Mouse (Mus musculus) forebrain, embryonic 13.5 days (tissue): ENCODE results near the gene Smg9. TPM values are rescaled to one million over a fixed set of nuclear protein-coding genes. Genes with fewer than 3 reads are reported as not detected.

Source experiments
- ATAC-seq: fragments of 200-750 bp; cut with Nextera tagmentation; 2 replicates; pipeline ENCODE4 v1.8.0; 2017
- H3K27ac ChIP-seq: fragments of 300-500 bp; sonication (generic); 2 replicates; pipeline ENCODE4 v1.5.1; 2015; ENCODE audit warnings: inconsistent platforms, mild to moderate bottlenecking, moderate library complexity
- H3K27me3 ChIP-seq: fragments of 300-500 bp; sonication (generic); 2 replicates; pipeline ENCODE4 v1.6.1; 2015; ENCODE audit warnings: mild to moderate bottlenecking, inconsistent platforms
- H3K36me3 ChIP-seq: fragments of 300-500 bp; sonication (generic); 2 replicates; pipeline ENCODE4 v1.6.1; 2015; ENCODE audit warnings: mild to moderate bottlenecking, inconsistent platforms; ENCODE audit not compliant: poor library complexity, severe bottlenecking
- H3K4me1 ChIP-seq: fragments of 300-500 bp; sonication (generic); 2 replicates; pipeline ENCODE4 v1.6.1; 2015; ENCODE audit warnings: inconsistent platforms
- H3K4me2 ChIP-seq: fragments of 300-500 bp; sonication (generic); 2 replicates; pipeline ENCODE4 v1.6.1; 2015; ENCODE audit warnings: inconsistent platforms, mild to moderate bottlenecking, moderate library complexity
- H3K4me3 ChIP-seq: fragments of 300-500 bp; sonication (generic); 2 replicates; pipeline ENCODE4 v1.5.1; 2015; ENCODE audit warnings: mild to moderate bottlenecking, inconsistent platforms
- H3K9ac ChIP-seq: fragments of 300-500 bp; sonication (generic); 2 replicates; pipeline ENCODE4 v1.6.1; 2015; ENCODE audit warnings: mild to moderate bottlenecking, inconsistent platforms
- H3K9me3 ChIP-seq: fragments of 300-500 bp; sonication (generic); replicated peaks from 2 replicates; pipeline ENCODE4 v1.6.1; 2016; ENCODE audit warnings: inconsistent platforms
- WGBS: fragments of 180-500 bp; shearing (Covaris S2); methylation state at CpG from one replicate; pipeline ENCODE4 v1.1.7; 2015; 5-methylcytosine and 5-hydroxymethylcytosine counted together
- polyA plus RNA-seq: library from polyadenylated mRNA; unstranded; fragments of >200 nt; fragmentation: Nextera tagmentation; extraction: Ambion mirVana; gene quantifications from 2 replicates; pipeline ENCODE4 v1.2.1, GENCODE M21; 2015

Gene Smg9
- polyA plus RNA-seq, 1 experiment from 2014 or later, result 25.7 TPM

GRCm38 (mm10) chr7:24435305-24435704 lies 35.9 kb downstream of the Smg9 start:
- no peak overlapping the region for H3K9ac ChIP-seq
- H3K9me3 ChIP-seq, result no peaks in the 10 kb centered on the region
- no peak overlapping the region for H3K27ac ChIP-seq
- H3K4me1 ChIP-seq, result no peaks in the 10 kb centered on the region
- H3K4me2 ChIP-seq, result no peak overlapping the region
- no peak for ATAC-seq
- WGBS, result 71% methylated on average over 5 of the region's 5 CpGs
- no peaks in the 10 kb centered on the region for H3K36me3 ChIP-seq
- 0 out of 2 replicates have a peak, but pooled peaks cover 2% of the 10 kb centered on the region for H3K27me3 ChIP-seq
- H3K4me3 ChIP-seq, result no peak overlapping the region

GRCm38 (mm10) chr7:24437981-24438380 lies 38.6 kb downstream of the Smg9 start:
- H3K27ac ChIP-seq, result no peak overlapping the region
- 82% methylated on average over 10 of the region's 10 CpGs for WGBS
- no peaks in the 10 kb centered on the region for H3K4me1 ChIP-seq
- no peaks in the 10 kb centered on the region for H3K36me3 ChIP-seq
- H3K9me3 ChIP-seq, result no peaks in the 10 kb centered on the region
- no peak overlapping the region for H3K4me2 ChIP-seq
- no peak overlapping the region for H3K4me3 ChIP-seq
- H3K27me3 ChIP-seq, result no peaks in the 10 kb centered on the region
- H3K9ac ChIP-seq, result no peak overlapping the region
- no peak for ATAC-seq

- no peaks in the 10 kb centered on the region for H3K9me3 ChIP-seq
- WGBS, result 89% methylated on average over 6 of the region's 6 CpGs
- H3K4me2 ChIP-seq, result no peak overlapping the region
Observed at GRCm38 (mm10) chr7:24439191-24439590, 39.8 kb downstream of the Smg9 start.

GRCm38 (mm10) chr7:24439891-24440290 lies 40.5 kb downstream of the Smg9 start:
- H3K9me3 ChIP-seq, result no peaks in the 10 kb centered on the region

More at GRCm38 (mm10) chr7:24439191-24439590, 39.8 kb downstream of the Smg9 start:
- H3K27me3 ChIP-seq, result no peaks in the 10 kb centered on the region
- ATAC-seq, result no peak
- no peak overlapping the region for H3K4me3 ChIP-seq
- no peak overlapping the region for H3K9ac ChIP-seq
- H3K4me1 ChIP-seq, result no peaks in the 10 kb centered on the region
- H3K36me3 ChIP-seq, result no peaks in the 10 kb centered on the region
- H3K27ac ChIP-seq, result no peak overlapping the region

GRCm38 (mm10) chr7:24441785-24442184 lies 42.4 kb downstream of the Smg9 start:
- no peak for ATAC-seq

More at GRCm38 (mm10) chr7:24439891-24440290, 40.5 kb downstream of the Smg9 start:
- no peak overlapping the region for H3K4me2 ChIP-seq
- no peaks in the 10 kb centered on the region for H3K36me3 ChIP-seq
- WGBS, result 86% methylated on average over 7 of the region's 7 CpGs
- no peaks in the 10 kb centered on the region for H3K27me3 ChIP-seq
- H3K4me3 ChIP-seq, result no peak overlapping the region
- H3K27ac ChIP-seq, result no peak overlapping the region
- H3K4me1 ChIP-seq, result no peaks in the 10 kb centered on the region
- no peak for ATAC-seq
- no peak overlapping the region for H3K9ac ChIP-seq

GRCm38 (mm10) chr7:24442313-24442712 lies 42.9 kb downstream of the Smg9 start:
- H3K4me1 ChIP-seq, result no peaks in the 10 kb centered on the region
- no peak for ATAC-seq
- no peak overlapping the region for H3K4me2 ChIP-seq
- H3K9me3 ChIP-seq, result no peaks in the 10 kb centered on the region
- 79% methylated on average over 8 of the region's 8 CpGs for WGBS
- H3K27ac ChIP-seq, result no peak overlapping the region
- H3K27me3 ChIP-seq, result no peaks in the 10 kb centered on the region
- no peak overlapping the region for H3K4me3 ChIP-seq
- no peak overlapping the region for H3K9ac ChIP-seq
- no peaks in the 10 kb centered on the region for H3K36me3 ChIP-seq

More at GRCm38 (mm10) chr7:24441785-24442184, 42.4 kb downstream of the Smg9 start:
- 4% methylated on average over 1 of the region's 1 CpGs for WGBS
- Histone ChIP-seq H3K4me1 (no peaks in the 10 kb centered on the region), H3K4me3 (no peak overlapping the region), H3K36me3 (no peaks in the 10 kb centered on the region), H3K9me3 (no peaks in the 10 kb centered on the region), H3K9ac (no peak overlapping the region), H3K27me3 (no peaks in the 10 kb centered on the region), H3K27ac (no peak overlapping the region), H3K4me2 (no peak overlapping the region)

- Histone ChIP-seq H3K4me2 (no peak overlapping the region), H3K27ac (no peak overlapping the region), H3K4me3 (no peak overlapping the region), H3K27me3 (no peaks in the 10 kb centered on the region), H3K9ac (no peak overlapping the region), H3K9me3 (no peaks in the 10 kb centered on the region), H3K36me3 (no peaks in the 10 kb centered on the region), H3K4me1 (no peaks in the 10 kb centered on the region)
- 91% methylated on average over 9 of the region's 9 CpGs for WGBS
- no peak for ATAC-seq
Observed at GRCm38 (mm10) chr7:24445266-24445926, 46.0 kb downstream of the Smg9 start.

GRCm38 (mm10) chr7:24446697-24447340 lies 47.4 kb downstream of the Smg9 start:
- H3K27me3 ChIP-seq, result no peaks in the 10 kb centered on the region; the same call in 1 of the 2 replicates
- no peaks in the 10 kb centered on the region for H3K9me3 ChIP-seq
- no peaks in the 10 kb centered on the region for H3K36me3 ChIP-seq
- no peak overlapping the region for H3K4me3 ChIP-seq
- WGBS, result 79% methylated on average over 7 of the region's 7 CpGs
- ATAC-seq, result no peak
- H3K4me1 ChIP-seq, result no peaks in the 10 kb centered on the region
- no peak overlapping the region for H3K27ac ChIP-seq
- no peak overlapping the region for H3K4me2 ChIP-seq
- no peak overlapping the region for H3K9ac ChIP-seq

- ATAC-seq, result no peak
- no peaks in the 10 kb centered on the region; the same call in 1 of the 2 replicates for H3K27me3 ChIP-seq
- H3K36me3 ChIP-seq, result no peaks in the 10 kb centered on the region
- H3K27ac ChIP-seq, result no peak overlapping the region
- H3K4me3 ChIP-seq, result no peak overlapping the region
- no peaks in the 10 kb centered on the region for H3K4me1 ChIP-seq
- WGBS, result 68% methylated on average over 14 of the region's 14 CpGs
- no peaks in the 10 kb centered on the region for H3K9me3 ChIP-seq
- no peak overlapping the region for H3K4me2 ChIP-seq
- no peak overlapping the region for H3K9ac ChIP-seq
Observed at GRCm38 (mm10) chr7:24448782-24449517, 49.5 kb downstream of the Smg9 start.

- H3K4me3 ChIP-seq, result no peak overlapping the region
- 68% methylated on average over 8 of the region's 9 CpGs for WGBS
- H3K4me1 ChIP-seq, result no peaks in the 10 kb centered on the region
- ATAC-seq, result no peak
- H3K36me3 ChIP-seq, result no peaks in the 10 kb centered on the region
- H3K4me2 ChIP-seq, result no peak overlapping the region
- no peaks in the 10 kb centered on the region for H3K9me3 ChIP-seq
- H3K27ac ChIP-seq, result no peak overlapping the region
- H3K9ac ChIP-seq, result no peak overlapping the region
- no peaks in the 10 kb centered on the region; the same call in 1 of the 2 replicates for H3K27me3 ChIP-seq
Observed at GRCm38 (mm10) chr7:24450585-24451017, 51.2 kb downstream of the Smg9 start.

- WGBS, result 92% methylated on average over 9 of the region's 9 CpGs
- ATAC-seq, result no peak
Observed at GRCm38 (mm10) chr7:24451855-24452311, 52.5 kb downstream of the Smg9 start, which contains the start of gene Irgc1. Irgc1 (minus strand) TSS chr7:24452297.

GRCm38 (mm10) chr7:24454199-24454598 lies 54.8 kb downstream of the Smg9 start:
- no peak overlapping the region for H3K27ac ChIP-seq
- no peak overlapping the region for H3K9ac ChIP-seq
- no peaks in the 10 kb centered on the region; the same call in 1 of the 2 replicates for H3K27me3 ChIP-seq
- H3K4me3 ChIP-seq, result no peak overlapping the region
- no peaks in the 10 kb centered on the region for H3K9me3 ChIP-seq
- no peaks in the 10 kb centered on the region for H3K36me3 ChIP-seq
- H3K4me1 ChIP-seq, result no peaks in the 10 kb centered on the region
- no peak overlapping the region for H3K4me2 ChIP-seq
- no peak for ATAC-seq
- WGBS, result 84% methylated on average over 2 of the region's 2 CpGs

More at GRCm38 (mm10) chr7:24451855-24452311, 52.5 kb downstream of the Smg9 start, which contains the start of gene Irgc1:
- H3K9me3 ChIP-seq, result no peaks in the 10 kb centered on the region
- no peak within 1 kb of the TSS for H3K9ac ChIP-seq
- no peaks in the 10 kb centered on the region for H3K4me1 ChIP-seq
- no peaks in the 10 kb centered on the region for H3K36me3 ChIP-seq
- no peak within 1 kb of the TSS for H3K27ac ChIP-seq
- no peaks in the 10 kb centered on the region; the same call in 1 of the 2 replicates for H3K27me3 ChIP-seq
- no peak within 1 kb of the TSS for H3K4me2 ChIP-seq
- H3K4me3 ChIP-seq, result no peak within 1 kb of the TSS
